Mouse (Mus musculus): ENCODE results near the gene Gm3417.
"Not testable (repeated sequence)": the region's sequence is repeated elsewhere in the genome, so short reads cannot be mapped to it uniquely, and the experiment has no call there.

Gene Gm3417

DNA sequence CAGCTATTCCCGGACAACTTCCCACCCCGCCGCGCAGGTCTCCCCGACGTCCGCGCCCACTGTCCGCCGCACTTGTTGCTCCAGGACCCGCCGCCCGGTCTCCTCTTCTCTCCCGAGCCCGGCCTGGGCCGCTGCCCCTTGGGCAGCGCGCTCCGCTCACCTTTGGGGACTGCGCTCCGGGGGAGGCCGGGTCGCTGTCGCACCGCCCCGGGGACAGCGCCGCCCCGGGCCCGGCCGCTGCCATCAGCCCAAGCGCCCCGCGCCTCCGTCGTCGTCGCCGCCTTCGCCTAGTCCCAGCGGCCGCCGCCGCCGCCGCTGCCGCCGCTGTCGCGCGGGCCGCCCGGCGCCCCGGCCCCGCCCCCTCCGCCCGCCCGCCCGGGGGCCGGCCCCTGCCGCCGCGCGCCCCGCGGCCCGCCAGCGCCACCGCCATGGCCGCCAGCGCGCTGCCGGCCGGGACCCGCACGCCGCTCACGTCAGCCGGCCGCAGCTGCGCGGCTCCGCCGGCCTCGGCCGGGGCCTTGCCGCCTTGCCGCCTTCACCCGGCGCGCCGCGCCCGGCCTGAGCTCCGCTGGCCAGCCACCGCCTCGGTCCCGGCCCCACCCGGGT lies 17.5 kb downstream of the Gm3417 start, which contains the start of gene Phf10:
TSS of gene Phf10 (minus strand) at position 323 of the 606 bp plus-strand sequence.
- in situ Hi-C loops (cut with MboI; ENCODE audit: low pct_unique_long_range_greater_than_20kb in 1 of 2, low sequenced_read_pairs in 2 of 2, unreplicated experiment in 1 of 2), result not testable (repeated sequence)

- in situ Hi-C loops (cut with MboI; ENCODE audit: low pct_unique_long_range_greater_than_20kb in 1 of 2, low sequenced_read_pairs in 2 of 2, unreplicated experiment in 1 of 2), result no loop called here
Observed at GRCm38 (mm10) chr17:14960520-14960919, 18.1 kb downstream of the Gm3417 start.

- in situ Hi-C loops (cut with MboI; ENCODE audit: low pct_unique_long_range_greater_than_20kb in 1 of 2, low sequenced_read_pairs in 2 of 2, unreplicated experiment in 1 of 2), result no loop called here
Observed at GRCm38 (mm10) chr17:14959979-14960378, 18.6 kb downstream of the Gm3417 start.

DNA sequence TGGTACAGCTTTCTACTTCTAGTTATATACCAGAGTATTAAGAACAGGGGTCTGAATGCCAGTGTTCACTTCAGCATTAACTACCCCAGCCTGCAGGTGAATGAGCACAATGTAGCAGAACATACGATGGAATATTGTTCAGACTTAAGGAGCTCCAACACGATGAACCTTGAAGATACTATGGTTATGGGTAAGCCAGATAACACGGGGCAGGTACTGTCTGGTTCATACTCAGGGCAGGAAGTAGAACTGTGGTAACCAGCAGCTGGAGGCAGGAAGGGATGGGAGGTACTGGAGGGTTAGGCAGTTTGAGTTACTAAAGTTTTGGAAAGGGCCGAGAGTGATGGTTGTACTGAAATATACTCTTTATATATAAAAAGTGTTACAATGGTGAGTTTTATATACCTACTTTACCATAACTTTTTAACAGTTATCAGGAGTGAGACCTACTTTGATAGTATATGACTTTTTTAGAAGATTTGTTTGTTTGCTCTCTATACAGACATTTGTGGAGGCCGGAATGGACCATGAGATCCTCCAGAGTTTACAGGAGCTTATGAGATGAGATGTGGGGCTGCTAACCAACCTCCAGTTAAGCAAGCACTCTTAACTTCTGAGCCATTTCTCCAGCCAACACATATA lies 19.8 kb downstream of the Gm3417 start:
- in situ Hi-C loops (cut with MboI; ENCODE audit: low pct_unique_long_range_greater_than_20kb in 1 of 2, low sequenced_read_pairs in 2 of 2, unreplicated experiment in 1 of 2), result no loop called here

- in situ Hi-C loops (cut with MboI; ENCODE audit: low pct_unique_long_range_greater_than_20kb in 1 of 2, low sequenced_read_pairs in 2 of 2, unreplicated experiment in 1 of 2), result no loop called here
Observed at GRCm38 (mm10) chr17:14953452-14953851, 25.1 kb downstream of the Gm3417 start.

- in situ Hi-C loops (cut with MboI; ENCODE audit: low pct_unique_long_range_greater_than_20kb in 1 of 2, low sequenced_read_pairs in 2 of 2, unreplicated experiment in 1 of 2), result no loop called here
Observed at GRCm38 (mm10) chr17:14949161-14949827, 29.3 kb downstream of the Gm3417 start.

DNA sequence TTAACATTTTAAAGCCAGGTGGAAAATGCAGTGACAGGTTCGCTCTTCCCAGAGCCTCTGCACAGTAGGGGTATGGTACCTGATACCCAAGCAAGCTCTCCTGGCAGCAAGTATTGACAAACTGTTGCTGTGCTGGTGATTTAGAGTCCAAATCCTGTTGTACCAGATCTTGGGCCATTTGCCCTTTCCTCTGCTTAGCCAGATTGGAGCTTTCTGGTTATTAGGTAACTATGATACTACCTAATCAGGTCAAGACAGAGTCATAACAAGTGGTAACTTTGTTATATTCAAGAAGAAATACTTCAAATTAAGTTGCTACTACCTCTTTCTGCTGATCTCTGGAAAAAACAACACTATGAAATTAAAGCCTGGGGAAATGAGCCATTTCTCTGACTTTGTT lies 34.0 kb downstream of the Gm3417 start:
- in situ Hi-C loops (cut with MboI; ENCODE audit: low pct_unique_long_range_greater_than_20kb in 1 of 2, low sequenced_read_pairs in 2 of 2, unreplicated experiment in 1 of 2), result no loop called here

- in situ Hi-C loops (cut with MboI; ENCODE audit: low pct_unique_long_range_greater_than_20kb in 1 of 2, low sequenced_read_pairs in 2 of 2, unreplicated experiment in 1 of 2), result no loop called here
Observed at GRCm38 (mm10) chr17:14943729-14944059, 34.9 kb downstream of the Gm3417 start.

DNA sequence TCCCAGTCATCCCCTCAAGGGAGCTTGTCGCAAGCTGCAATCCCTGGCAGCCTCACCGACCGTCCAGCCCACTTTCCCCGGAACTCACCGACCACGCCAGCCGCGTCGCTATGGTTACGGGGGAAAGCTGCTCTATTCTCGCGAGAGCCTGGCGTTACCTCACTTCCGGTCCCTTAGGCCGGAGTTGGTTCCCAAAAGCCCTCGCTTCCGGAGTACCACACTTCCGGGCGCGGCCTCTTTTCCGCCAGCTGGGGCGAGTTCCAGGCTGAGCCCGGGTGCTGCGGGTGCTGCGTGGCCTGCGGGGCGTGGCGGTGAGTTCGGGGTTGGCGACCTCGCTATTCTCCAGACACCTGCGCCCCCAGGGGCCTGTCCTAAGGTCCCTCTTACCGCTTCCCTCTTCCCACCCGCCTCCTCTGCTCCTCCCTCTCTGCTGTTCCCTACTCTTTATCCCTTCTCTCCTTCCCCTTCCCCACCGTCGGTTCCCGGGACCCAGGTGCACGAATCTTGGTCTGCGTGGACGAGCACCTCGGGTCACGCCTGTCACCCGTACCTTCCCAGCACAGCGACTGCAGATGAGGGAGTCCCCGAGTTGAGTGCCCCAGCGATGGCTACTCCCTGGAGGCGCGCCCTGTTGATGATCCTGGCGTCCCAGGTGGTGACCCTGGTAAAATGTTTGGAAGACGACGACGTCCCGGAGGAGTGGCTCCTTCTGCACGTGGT lies 35.4 kb downstream of the Gm3417 start, which contains the start of the genes Wdr27 and 1600012H06Rik:
TSS of gene Wdr27 (minus strand) at position 150 of the 720 bp plus-strand sequence.
TSS of gene 1600012H06Rik (plus strand) at position 176 of the 720 bp plus-strand sequence.
- in situ Hi-C loops (cut with MboI; ENCODE audit: low pct_unique_long_range_greater_than_20kb in 1 of 2, low sequenced_read_pairs in 2 of 2, unreplicated experiment in 1 of 2), result no loop called here

DNA sequence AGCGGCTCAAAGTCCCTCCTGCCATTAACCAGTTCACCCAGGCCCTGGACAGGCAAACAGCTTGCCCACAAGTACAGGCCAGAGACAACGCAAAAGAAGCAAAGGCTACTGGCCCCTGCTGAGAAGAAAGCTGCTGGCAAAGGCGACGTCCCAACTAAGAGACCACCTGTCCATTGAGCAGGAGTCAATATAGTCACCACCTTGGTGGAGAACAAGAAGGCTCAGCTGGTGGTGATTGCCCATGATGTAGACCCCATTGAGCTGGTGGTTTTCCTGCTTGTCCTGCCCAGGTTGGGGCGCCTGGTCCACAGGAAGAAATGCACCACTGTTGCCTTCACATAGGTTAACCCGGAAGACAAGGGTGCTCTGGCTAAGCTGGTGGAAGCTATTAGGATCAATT lies 36.4 kb downstream of the Gm3417 start:
- in situ Hi-C loops (cut with MboI; ENCODE audit: low pct_unique_long_range_greater_than_20kb in 1 of 2, low sequenced_read_pairs in 2 of 2, unreplicated experiment in 1 of 2), result not testable (repeated sequence)

GRCm38 (mm10) chr17:14935841-14936605 lies 42.6 kb downstream of the Gm3417 start:
- in situ Hi-C loops (cut with MboI; ENCODE audit: low pct_unique_long_range_greater_than_20kb in 1 of 2, low sequenced_read_pairs in 2 of 2, unreplicated experiment in 1 of 2), result no loop called here

DNA sequence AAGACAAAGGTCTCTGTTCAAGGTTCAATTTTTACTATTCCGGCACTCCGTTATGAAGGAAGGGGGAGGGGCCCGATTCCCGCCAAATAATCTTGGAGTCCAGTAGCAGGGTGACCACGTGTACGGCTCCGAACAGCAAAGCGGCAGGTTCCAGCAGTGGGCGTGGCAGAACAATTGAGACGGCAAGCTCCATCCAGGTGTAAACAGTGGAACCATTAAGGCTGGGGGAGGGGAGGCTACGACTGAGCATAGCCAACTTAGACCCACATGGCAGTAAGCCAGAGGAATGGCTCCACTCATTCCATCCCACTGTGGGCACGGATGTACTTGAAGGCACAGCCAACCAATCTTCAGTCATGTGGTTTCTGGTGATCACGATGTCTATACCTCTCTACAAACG lies 43.3 kb downstream of the Gm3417 start:
- in situ Hi-C loops (cut with MboI; ENCODE audit: low pct_unique_long_range_greater_than_20kb in 1 of 2, low sequenced_read_pairs in 2 of 2, unreplicated experiment in 1 of 2), result not testable (repeated sequence)

DNA sequence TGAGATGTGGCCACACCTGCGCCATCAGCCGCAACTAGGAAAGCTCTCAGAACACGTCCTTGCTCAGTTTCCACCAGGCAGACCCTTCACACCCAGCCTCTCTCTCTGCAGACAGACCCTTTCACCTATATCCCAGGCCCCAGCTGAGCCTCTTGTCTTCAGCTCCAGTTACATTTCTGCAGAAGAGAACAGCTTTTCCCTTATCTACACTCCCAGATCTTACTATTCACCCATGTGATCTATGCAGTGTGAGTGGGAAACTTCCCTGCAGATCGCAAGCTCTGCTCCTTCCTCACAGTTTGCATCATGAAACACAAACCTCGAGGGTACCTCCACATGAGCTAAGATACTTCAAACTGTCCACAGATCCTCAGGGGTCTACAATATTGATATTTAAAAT lies 47.1 kb downstream of the Gm3417 start:
- in situ Hi-C loops (cut with MboI; ENCODE audit: low pct_unique_long_range_greater_than_20kb in 1 of 2, low sequenced_read_pairs in 2 of 2, unreplicated experiment in 1 of 2), result no loop called here

DNA sequence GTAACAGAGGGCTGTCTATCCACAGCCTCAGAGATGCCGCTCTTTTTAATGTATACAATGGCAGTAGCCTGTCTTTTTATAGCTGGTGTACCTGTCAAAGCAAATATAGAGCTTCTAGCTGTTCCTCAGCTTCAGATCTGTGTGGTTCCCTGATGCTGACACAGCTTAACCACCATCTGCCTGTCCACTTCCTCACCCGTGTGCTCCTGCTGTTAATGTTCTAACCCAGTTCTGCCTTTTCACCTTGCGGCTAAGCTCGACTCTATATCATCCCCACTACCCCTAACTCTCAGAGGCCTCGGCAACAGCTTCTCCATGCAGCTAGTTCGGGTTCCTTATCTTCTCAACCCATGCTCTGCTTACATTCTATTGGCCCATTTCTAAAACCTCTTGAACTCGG lies 47.9 kb downstream of the Gm3417 start:
- in situ Hi-C loops (cut with MboI; ENCODE audit: low pct_unique_long_range_greater_than_20kb in 1 of 2, low sequenced_read_pairs in 2 of 2, unreplicated experiment in 1 of 2), result no loop called here

DNA sequence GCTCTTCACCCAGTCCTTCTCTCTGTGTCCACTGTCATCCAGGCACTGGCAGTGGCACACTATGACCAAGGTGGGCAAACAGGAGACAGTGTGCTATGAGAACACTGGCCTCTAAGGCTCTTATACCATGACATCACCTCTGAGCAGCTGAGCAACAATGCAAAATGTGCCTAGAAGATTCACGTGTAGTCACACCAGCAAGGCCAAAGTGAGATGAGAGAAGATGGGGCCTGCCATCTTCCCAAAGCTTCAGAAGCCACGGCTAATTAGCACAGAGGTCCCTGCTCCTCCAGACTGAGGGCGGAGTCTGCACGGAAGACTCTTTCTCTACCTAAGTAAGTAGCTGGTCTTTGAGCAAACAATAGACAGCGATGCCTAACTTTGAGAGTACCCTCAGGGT lies 50.0 kb downstream of the Gm3417 start:
- in situ Hi-C loops (cut with MboI; ENCODE audit: low pct_unique_long_range_greater_than_20kb in 1 of 2, low sequenced_read_pairs in 2 of 2, unreplicated experiment in 1 of 2), result no loop called here

DNA sequence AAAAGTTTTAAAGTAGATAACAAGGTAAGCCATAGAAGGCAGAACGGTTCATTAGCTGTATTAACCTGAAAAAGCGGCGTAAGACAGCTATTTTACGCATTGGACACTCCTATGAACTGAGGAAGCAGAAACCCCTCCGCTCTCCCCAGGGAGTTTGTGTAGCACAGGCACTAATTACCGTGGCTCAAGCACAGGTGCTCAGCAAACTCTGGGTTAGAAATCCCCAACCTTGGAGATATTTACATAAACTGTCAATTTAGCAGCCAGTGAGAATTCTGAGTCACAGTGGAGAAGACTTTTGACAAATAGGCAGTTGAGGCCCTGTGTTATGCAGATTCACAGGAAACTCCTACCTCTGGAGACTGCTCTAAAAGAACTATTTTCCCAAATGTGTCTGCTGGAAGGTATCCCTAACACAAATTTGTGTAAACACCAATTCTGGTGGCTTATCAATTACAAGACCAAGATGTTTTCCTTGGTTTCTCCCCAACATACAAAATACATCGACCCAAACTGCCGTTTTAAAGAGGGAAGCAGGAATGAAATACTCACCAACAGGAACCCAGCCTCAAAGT lies 50.9 kb downstream of the Gm3417 start:
- in situ Hi-C loops (cut with MboI; ENCODE audit: low pct_unique_long_range_greater_than_20kb in 1 of 2, low sequenced_read_pairs in 2 of 2, unreplicated experiment in 1 of 2), result no loop called here

GRCm38 (mm10) chr17:14921582-14921981 lies 57.0 kb downstream of the Gm3417 start:
- in situ Hi-C loops (cut with MboI; ENCODE audit: low pct_unique_long_range_greater_than_20kb in 1 of 2, low sequenced_read_pairs in 2 of 2, unreplicated experiment in 1 of 2), result loop anchor here (25.0 kb wide), 2 partner anchors 634 to 684 kb away; partner anchors contain the start of gene Smoc2 (in 1 of the 2)

DNA sequence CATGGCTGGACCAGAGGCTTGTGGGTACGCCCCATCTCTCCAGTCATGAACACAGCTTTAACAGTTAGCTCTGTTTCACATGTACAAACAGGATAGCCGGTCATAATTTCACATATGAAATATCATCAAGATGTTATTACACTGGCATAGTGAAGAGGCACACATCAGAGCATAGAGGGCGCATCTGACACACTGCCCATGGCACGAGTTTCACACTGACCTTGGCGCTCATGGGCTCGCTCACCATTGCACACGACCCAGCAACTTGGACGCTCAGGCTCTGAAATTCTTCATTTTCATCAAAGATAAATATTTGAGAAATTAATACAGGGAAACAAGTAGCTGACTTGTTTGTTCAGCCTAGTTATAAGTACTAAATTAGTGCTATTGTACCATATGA lies 60.7 kb downstream of the Gm3417 start:
- in situ Hi-C loops (cut with MboI; ENCODE audit: low pct_unique_long_range_greater_than_20kb in 1 of 2, low sequenced_read_pairs in 2 of 2, unreplicated experiment in 1 of 2), result loop anchor here (25.0 kb wide), 2 partner anchors 631 to 681 kb away; partner anchors contain the start of gene Smoc2 (in 1 of the 2)

Measured in mouse embryonic stem cell (cell line).